Mouse (Mus musculus): ENCODE results near the gene Cd81. TPM values are rescaled to one million over a fixed set of nuclear protein-coding genes. Genes with fewer than 3 reads are reported as not detected.

Gene Cd81
- polyA plus RNA-seq, 1 experiment from 2014 or later, result 276 TPM

GRCm38 (mm10) chr7:143068316-143068881, 15.9 kb downstream of the Cd81 start:
- no peak for DNase-seq (ENCODE audit: low spot score)
- Histone ChIP-seq H3K9ac (ENCODE audit: low read depth, low read length) (peak overlapping the region; percentile 58), H3K4me2 (peak overlapping the region; percentile 99), H3K27ac (ENCODE audit: low read depth, low read length) (peak overlapping the region; percentile 91), H3K4me1 (replicated peaks; ENCODE audit: control insufficient read depth, insufficient read depth, low read length) (peaks cover 15% of the 10 kb centered on the region), H3K4me3 (ENCODE audit: low read depth, low read length) (peak overlapping the region; percentile 87), H3K36me3 (ENCODE audit: control insufficient read depth, insufficient read depth, low read length) (peaks cover 37% of the 10 kb centered on the region), H3K9me3 (ENCODE audit: control insufficient read depth, low read length) (no peaks in the 10 kb centered on the region), H3K27me3 (replicated peaks; ENCODE audit: control insufficient read depth, insufficient read depth, low read length) (no peaks in the 10 kb centered on the region)
- ATAC-seq (replicated peaks; ENCODE audit: low FRiP score), result no peak
- 56% methylated on average over 13 of the region's 13 CpGs for WGBS

DNA sequence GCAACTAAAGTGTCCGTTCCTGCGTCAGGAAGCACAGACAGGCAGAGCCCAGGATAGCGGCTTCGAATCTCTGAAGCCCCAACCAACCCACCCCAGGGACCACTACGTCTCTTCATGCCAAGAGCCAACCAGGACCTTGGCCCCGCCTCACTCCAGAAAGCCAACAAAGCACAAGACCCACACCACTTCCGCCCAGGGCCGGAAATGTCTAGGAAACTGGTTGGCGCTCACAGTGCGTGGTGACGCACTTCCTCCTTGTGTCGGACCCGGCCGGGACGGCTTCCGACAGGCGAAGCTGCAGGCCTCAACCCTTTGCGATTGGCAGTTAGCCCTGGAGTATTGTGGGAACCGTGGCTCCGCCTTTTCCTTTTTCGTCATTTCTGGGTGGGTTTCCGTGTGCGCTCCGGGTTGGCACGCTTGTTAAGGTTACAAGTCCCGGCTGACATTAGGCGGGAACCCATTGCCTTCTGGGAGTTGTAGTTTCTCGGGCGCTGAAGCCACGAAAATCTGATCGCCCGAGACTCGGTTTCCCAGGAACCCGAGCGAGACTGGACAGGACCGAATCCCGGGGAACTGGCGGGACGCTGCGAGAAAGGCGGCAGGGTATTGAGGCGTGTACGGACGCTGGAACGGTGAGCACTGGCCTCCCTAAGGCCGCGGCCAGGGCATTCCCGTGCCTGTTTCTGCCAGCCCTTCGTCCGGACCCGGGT, 16.5 kb downstream of the Cd81 start, which contains the start of gene Tssc4:
Tssc4 (plus strand) TSS at position 368 of the 710 bp plus-strand sequence.
- Histone ChIP-seq H3K27ac (ENCODE audit: low read depth, low read length) (peak within 1 kb of the TSS; percentile 91), H3K9ac (ENCODE audit: low read depth, low read length) (peak within 1 kb of the TSS; percentile 81), H3K36me3 (ENCODE audit: control insufficient read depth, insufficient read depth, low read length) (peaks cover 31% of the 10 kb centered on the region), H3K4me3 (ENCODE audit: low read depth, low read length) (peak within 1 kb of the TSS; percentile 87), H3K27me3 (replicated peaks; ENCODE audit: control insufficient read depth, insufficient read depth, low read length) (no peaks in the 10 kb centered on the region), H3K4me2 (peak within 1 kb of the TSS; percentile 99), H3K9me3 (ENCODE audit: control insufficient read depth, low read length) (no peaks in the 10 kb centered on the region), H3K4me1 (replicated peaks; ENCODE audit: control insufficient read depth, insufficient read depth, low read length) (peaks cover 15% of the 10 kb centered on the region)
- DNase-seq (ENCODE audit: low spot score), result peak; percentile 95
- WGBS, result under 1% methylated on average over 51 of the region's 51 CpGs
- peak; percentile 95 for ATAC-seq (replicated peaks; ENCODE audit: low FRiP score)

GRCm38 (mm10) chr7:143069751-143070400, 17.3 kb downstream of the Cd81 start:
- Histone ChIP-seq H3K9me3 (ENCODE audit: control insufficient read depth, low read length) (no peaks in the 10 kb centered on the region), H3K9ac (ENCODE audit: low read depth, low read length) (peak overlapping the region; percentile 81), H3K4me1 (replicated peaks; ENCODE audit: control insufficient read depth, insufficient read depth, low read length) (peaks cover 15% of the 10 kb centered on the region), H3K4me3 (ENCODE audit: low read depth, low read length) (peak overlapping the region; percentile 87), H3K4me2 (peak overlapping the region; percentile 99), H3K27ac (ENCODE audit: low read depth, low read length) (peak overlapping the region; percentile 91), H3K27me3 (replicated peaks; ENCODE audit: control insufficient read depth, insufficient read depth, low read length) (no peaks in the 10 kb centered on the region), H3K36me3 (ENCODE audit: control insufficient read depth, insufficient read depth, low read length) (peaks cover 23% of the 10 kb centered on the region)
- ATAC-seq (replicated peaks; ENCODE audit: low FRiP score) (peak; percentile 8; the same call in 1 of the 2 replicates), DNase-seq (ENCODE audit: low spot score) (no peak)
- 12% methylated on average over 30 of the region's 30 CpGs for WGBS

DNA sequence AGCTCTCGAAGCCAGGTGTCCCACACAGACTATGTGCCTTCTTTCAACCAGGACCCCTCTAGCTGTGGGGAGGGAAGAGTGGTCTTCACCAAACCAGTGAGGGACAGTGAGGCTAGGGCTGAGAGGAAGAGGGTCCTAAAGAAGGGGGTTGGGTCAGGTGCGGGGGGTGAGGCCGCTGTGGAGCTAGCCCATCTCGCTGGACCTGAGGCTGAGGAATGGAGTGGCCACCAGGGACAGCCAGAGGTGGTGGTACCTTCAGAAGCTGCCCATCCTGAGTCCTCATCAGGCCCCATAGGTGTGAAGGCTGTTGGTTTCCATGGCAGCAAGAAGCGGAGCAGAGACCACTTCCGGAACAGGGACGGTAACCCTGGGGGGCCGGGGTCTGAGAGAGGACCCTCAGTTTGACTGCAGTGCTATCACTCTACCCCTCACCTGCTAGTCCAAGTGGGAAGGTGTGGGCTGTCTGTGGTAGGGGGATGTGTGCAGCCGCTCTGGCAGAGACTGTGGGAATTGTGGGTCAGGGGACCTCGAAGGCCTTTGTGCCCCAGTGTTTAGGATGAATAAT, 18.0 kb downstream of the Cd81 start:
- 95% methylated on average over 10 of the region's 10 CpGs for WGBS
- Histone ChIP-seq H3K4me3 (ENCODE audit: low read depth, low read length) (peak overlapping the region; percentile 87), H3K27ac (ENCODE audit: low read depth, low read length) (no peak overlapping the region)

GRCm38 (mm10) chr7:143072605-143073004, 20.1 kb downstream of the Cd81 start:
- 80% methylated on average over 5 of the region's 5 CpGs for WGBS
- Histone ChIP-seq H3K4me3 (ENCODE audit: low read depth, low read length) (no peak overlapping the region), H3K4me1 (replicated peaks; ENCODE audit: control insufficient read depth, insufficient read depth, low read length) (peaks cover 15% of the 10 kb centered on the region), H3K9me3 (ENCODE audit: control insufficient read depth, low read length) (no peaks in the 10 kb centered on the region), H3K4me2 (no peak overlapping the region), H3K9ac (ENCODE audit: low read depth, low read length) (no peak overlapping the region), H3K27ac (ENCODE audit: low read depth, low read length) (no peak overlapping the region), H3K27me3 (replicated peaks; ENCODE audit: control insufficient read depth, insufficient read depth, low read length) (no peaks in the 10 kb centered on the region), H3K36me3 (ENCODE audit: control insufficient read depth, insufficient read depth, low read length) (peaks cover 4% of the 10 kb centered on the region; the same call in 1 of the 2 replicates)
- ATAC-seq (replicated peaks; ENCODE audit: low FRiP score) (no peak), DNase-seq (ENCODE audit: low spot score) (no peak)

More for the DNA sequence above, 18.0 kb downstream of the Cd81 start:
- no peaks in the 10 kb centered on the region for H3K9me3 ChIP-seq (ENCODE audit: control insufficient read depth, low read length)
- DNase-seq (ENCODE audit: low spot score) (no peak), ATAC-seq (replicated peaks; ENCODE audit: low FRiP score) (no peak)
- no peaks in the 10 kb centered on the region for H3K27me3 ChIP-seq (replicated peaks; ENCODE audit: control insufficient read depth, insufficient read depth, low read length)
- peaks cover 20% of the 10 kb centered on the region for H3K36me3 ChIP-seq (ENCODE audit: control insufficient read depth, insufficient read depth, low read length)
- H3K4me1 ChIP-seq (replicated peaks; ENCODE audit: control insufficient read depth, insufficient read depth, low read length), result peaks cover 15% of the 10 kb centered on the region
- H3K9ac ChIP-seq (ENCODE audit: low read depth, low read length), result peak overlapping the region; percentile 81
- H3K4me2 ChIP-seq, result peak overlapping the region; percentile 99

DNA sequence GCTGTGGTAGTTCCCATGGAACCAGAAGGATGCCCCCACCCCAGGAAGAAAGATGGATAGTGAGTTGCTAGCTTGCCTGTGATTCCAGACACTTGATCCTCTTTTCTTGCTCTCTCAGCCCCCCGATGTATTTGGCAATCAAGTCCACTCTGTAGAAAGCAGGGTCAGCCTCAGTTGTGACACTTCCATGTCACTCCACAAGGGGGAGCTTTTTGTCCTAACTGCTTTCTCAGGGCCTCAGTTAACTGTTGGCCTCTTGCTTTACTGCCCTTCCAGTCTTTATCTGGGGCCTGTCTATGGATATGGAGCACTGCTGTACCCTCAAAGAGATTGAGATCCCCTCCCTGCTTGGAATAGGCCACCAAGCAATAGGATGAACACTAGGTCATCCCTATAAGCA, 20.5 kb downstream of the Cd81 start:
- no peak for DNase-seq (ENCODE audit: low spot score)
- WGBS, result 59% methylated on average over 1 of the region's 1 CpGs
- Histone ChIP-seq H3K4me2 (no peak overlapping the region), H3K27me3 (replicated peaks; ENCODE audit: control insufficient read depth, insufficient read depth, low read length) (no peaks in the 10 kb centered on the region), H3K9ac (ENCODE audit: low read depth, low read length) (no peak overlapping the region), H3K9me3 (ENCODE audit: control insufficient read depth, low read length) (no peaks in the 10 kb centered on the region), H3K4me1 (replicated peaks; ENCODE audit: control insufficient read depth, insufficient read depth, low read length) (peaks cover 15% of the 10 kb centered on the region), H3K4me3 (ENCODE audit: low read depth, low read length) (no peak overlapping the region), H3K36me3 (ENCODE audit: control insufficient read depth, insufficient read depth, low read length) (no peaks in the 10 kb centered on the region; the same call in 1 of the 2 replicates), H3K27ac (ENCODE audit: low read depth, low read length) (no peak overlapping the region)
- ATAC-seq (replicated peaks; ENCODE audit: low FRiP score), result no peak

GRCm38 (mm10) chr7:143075394-143075793, 22.9 kb downstream of the Cd81 start:
- ATAC-seq (replicated peaks; ENCODE audit: low FRiP score) (no peak), DNase-seq (ENCODE audit: low spot score) (no peak)
- no peak overlapping the region for H3K27ac ChIP-seq (ENCODE audit: low read depth, low read length)
- H3K9ac ChIP-seq (ENCODE audit: low read depth, low read length), result no peak overlapping the region
- peaks cover 4% of the 10 kb centered on the region for H3K4me1 ChIP-seq (replicated peaks; ENCODE audit: control insufficient read depth, insufficient read depth, low read length)
- no peak overlapping the region for H3K4me3 ChIP-seq (ENCODE audit: low read depth, low read length)
- H3K27me3 ChIP-seq (replicated peaks; ENCODE audit: control insufficient read depth, insufficient read depth, low read length), result no peaks in the 10 kb centered on the region
- H3K36me3 ChIP-seq (ENCODE audit: control insufficient read depth, insufficient read depth, low read length), result no peaks in the 10 kb centered on the region; the same call in 1 of the 2 replicates
- no peak overlapping the region for H3K4me2 ChIP-seq
- WGBS, result 67% methylated on average over 5 of the region's 5 CpGs
- no peaks in the 10 kb centered on the region for H3K9me3 ChIP-seq (ENCODE audit: control insufficient read depth, low read length)

DNA sequence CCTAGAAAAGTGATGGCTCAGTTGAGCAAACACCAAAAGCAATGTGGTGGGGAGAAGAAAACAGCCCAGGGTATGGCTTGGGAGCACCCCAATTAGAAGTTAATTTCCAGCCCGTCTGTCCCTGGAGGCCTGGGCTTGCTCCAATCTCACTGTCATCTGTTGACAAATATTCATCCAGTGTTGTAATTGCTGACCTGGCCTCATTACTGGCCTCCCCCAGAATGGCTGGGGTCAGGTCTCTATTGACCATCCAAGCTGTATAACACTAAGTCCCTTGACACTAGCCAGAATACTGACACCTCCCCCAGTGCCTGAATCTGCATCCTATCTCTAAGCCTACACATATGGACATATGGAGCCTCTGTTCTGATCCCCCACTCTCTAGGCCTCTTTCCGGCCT, 24.8 kb downstream of the Cd81 start:
- ATAC-seq (replicated peaks; ENCODE audit: low FRiP score) (no peak), DNase-seq (ENCODE audit: low spot score) (no peak)
- Histone ChIP-seq H3K27me3 (replicated peaks; ENCODE audit: control insufficient read depth, insufficient read depth, low read length) (no peaks in the 10 kb centered on the region), H3K27ac (ENCODE audit: low read depth, low read length) (no peak overlapping the region), H3K36me3 (ENCODE audit: control insufficient read depth, insufficient read depth, low read length) (no peaks in the 10 kb centered on the region), H3K9ac (ENCODE audit: low read depth, low read length) (no peak overlapping the region), H3K9me3 (ENCODE audit: control insufficient read depth, low read length) (no peaks in the 10 kb centered on the region), H3K4me1 (replicated peaks; ENCODE audit: control insufficient read depth, insufficient read depth, low read length) (no peaks in the 10 kb centered on the region), H3K4me3 (ENCODE audit: low read depth, low read length) (no peak overlapping the region), H3K4me2 (no peak overlapping the region)
- WGBS, result 79% methylated on average over 2 of the region's 2 CpGs

All from liver, embryonic 11.5 days (tissue).